Mouse (Mus musculus) gastrocnemius, adult 8-10 months (tissue): Measurements from ENCODE around the gene Samd13. TPM values are rescaled to one million over a fixed set of nuclear protein-coding genes. Genes with fewer than 3 reads are reported as not detected.

Experiments used
- DNase-seq, 2 experiments: peaks; one replicate each; pipeline ENCODE4 v3.0.0; 2022; ENCODE audit warnings: low spot score in 2 of 2
- total RNA-seq, 4 experiments: library from RNA; stranded (reverse); gene quantifications; 2 replicates each; pipeline ENCODE4 v1.2.4; 2022

The Samd13 gene
- 1 to 10 TPM in 3 of 4 experiments, under 1 TPM in 1; 0.29 to 1.8 (median 1.4) TPM for total RNA-seq

GRCm38 (mm10) chr3:146684811-146685675 lies at the start of gene Samd13:
Gene Samd13 (minus strand): TSS chr3:146685592.
- DNase-seq, result peak; percentile 29 to 41

- DNase-seq, result no peak
Observed at GRCm38 (mm10) chr3:146731499-146731898, 46.1 kb upstream of the Samd13 start.

- no peak for DNase-seq
Observed at GRCm38 (mm10) chr3:146723037-146723436, 37.6 kb upstream of the Samd13 start.

DNA sequence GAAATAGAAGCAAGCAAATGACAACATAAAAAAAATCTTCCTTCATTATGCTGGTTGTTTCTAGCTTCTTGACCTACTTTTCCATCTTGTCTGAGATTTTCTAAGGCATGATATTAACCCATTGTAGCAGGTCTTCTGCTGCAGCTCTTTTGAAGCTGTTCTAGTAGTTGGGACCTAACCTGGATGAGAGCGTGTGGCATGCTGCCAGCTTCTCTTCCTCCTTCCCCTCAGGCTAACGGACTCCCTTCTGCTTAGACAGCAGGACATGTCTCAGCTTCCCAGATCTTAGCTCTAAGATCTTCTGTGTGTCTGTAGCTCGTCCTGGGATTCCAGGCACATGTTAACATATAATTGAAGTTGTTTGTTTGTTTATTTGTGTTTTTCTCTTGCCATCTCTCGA lies 34.3 kb upstream of the Samd13 start:
- no peak for DNase-seq

GRCm38 (mm10) chr3:146718251-146718650 lies 32.9 kb upstream of the Samd13 start:
- no peak for DNase-seq

- DNase-seq, result no peak
Observed at GRCm38 (mm10) chr3:146712305-146712704, 26.9 kb upstream of the Samd13 start.

- DNase-seq, result no peak
Observed at GRCm38 (mm10) chr3:146711559-146711958, 26.2 kb upstream of the Samd13 start.

DNA sequence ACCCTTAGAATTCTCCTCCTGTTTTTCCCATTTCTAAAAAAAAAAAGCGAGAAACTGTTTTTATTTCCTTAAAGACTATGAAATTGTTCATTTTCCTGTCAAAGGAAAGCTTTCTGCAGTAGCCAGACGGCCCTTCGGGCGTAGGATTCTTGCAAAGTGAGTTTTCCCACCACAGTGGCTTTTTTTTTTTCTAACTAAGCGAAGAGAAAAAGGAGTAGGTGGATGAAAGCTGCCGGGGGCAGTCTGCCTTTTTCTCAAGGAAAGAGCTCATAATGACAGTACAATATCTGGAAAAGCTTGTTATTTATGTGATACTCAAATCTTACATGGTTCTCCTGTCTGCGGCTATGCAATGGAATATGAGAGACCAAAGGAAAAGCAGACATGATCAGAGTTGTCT lies 25.7 kb upstream of the Samd13 start:
- DNase-seq, result no peak

- no peak for DNase-seq
Observed at GRCm38 (mm10) chr3:146709086-146709485, 23.7 kb upstream of the Samd13 start.

DNA sequence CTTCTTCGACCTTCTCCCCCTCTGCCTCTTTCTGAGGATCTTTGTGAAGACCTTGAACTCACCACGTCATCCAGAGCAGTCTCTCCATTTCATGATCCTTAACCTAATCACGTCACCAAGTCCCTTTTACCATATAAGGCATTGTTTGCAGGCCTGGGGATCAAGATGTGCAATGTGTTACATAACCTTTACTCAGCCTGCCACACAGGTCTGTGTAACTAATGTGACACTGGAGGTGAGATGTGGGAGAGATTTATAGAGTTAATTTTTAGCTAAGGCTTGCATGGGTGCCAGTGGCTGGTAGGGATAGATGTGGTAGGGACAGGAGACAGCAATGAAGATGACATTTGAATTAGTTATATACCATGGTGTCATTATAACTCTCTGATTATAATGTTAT lies 23.0 kb upstream of the Samd13 start:
- DNase-seq, result no peak

GRCm38 (mm10) chr3:146704099-146704498 lies 18.7 kb upstream of the Samd13 start:
- no peak for DNase-seq

DNA sequence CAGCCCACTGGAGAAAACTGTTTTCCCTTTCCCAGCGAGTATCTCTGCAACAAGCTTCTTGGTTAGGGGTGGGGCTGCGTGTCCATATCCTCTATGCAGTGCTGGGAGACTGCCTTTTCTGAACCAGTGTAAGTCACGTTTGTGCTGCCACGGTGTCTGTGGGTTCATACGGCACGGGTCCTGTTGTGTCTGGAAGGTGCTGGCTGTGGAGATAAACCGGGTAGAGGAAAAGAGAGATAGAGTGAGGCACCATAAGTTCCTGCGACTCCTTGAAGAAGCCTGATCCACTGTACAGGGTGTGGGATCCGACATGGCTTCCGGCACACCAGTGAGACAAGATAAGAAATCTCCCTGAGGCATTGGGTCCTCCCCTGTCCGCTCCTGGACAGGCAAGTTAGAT lies 14.7 kb upstream of the Samd13 start:
- no peak for DNase-seq

- DNase-seq, result no peak
Observed at GRCm38 (mm10) chr3:146698982-146699381, 13.6 kb upstream of the Samd13 start.

GRCm38 (mm10) chr3:146692547-146692946 lies 7.2 kb upstream of the Samd13 start:
- DNase-seq, result no peak

GRCm38 (mm10) chr3:146687121-146687725 lies 1.8 kb upstream of the Samd13 start:
- DNase-seq, result no peak

DNA sequence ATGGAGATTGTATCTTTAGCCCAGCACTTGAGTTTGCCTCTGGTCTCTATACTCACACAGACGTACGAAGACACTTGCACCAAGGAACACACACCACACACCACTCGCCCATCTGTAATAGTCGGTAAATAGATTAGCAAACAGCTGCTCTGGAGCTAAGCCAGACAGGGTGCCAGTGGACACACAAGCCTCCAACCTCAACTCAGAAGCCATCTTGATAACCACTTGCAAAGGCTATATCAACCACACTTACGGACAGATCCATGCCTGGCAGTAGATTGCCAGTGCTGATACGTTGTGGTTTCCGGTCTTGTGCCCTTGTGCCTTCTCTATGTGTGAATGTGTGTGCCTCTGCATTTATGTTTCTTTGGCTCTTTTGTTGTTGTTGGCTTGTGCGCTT lies 1.0 kb upstream of the Samd13 start:
- no peak for DNase-seq

DNA sequence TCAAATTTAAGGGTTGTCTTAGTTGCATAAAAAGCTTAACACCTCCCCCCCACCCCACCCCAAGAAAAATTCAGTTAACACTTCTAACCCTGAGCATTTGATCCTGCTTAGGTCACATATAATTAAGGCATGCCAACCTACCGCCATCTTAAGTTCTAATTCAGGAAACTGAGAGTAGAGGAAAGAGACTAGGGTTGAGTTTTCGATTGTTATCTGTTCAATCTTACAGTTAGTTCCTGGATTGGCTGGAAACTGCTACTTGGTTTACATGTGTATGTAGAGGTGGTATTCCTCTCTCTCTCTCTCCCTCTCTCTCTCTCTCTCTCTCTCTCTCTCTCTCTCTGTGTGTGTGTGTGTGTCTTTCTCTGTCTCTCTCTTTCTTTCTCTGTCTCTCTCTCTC lies 2.3 kb downstream of the Samd13 start:
- no peak for DNase-seq

DNA sequence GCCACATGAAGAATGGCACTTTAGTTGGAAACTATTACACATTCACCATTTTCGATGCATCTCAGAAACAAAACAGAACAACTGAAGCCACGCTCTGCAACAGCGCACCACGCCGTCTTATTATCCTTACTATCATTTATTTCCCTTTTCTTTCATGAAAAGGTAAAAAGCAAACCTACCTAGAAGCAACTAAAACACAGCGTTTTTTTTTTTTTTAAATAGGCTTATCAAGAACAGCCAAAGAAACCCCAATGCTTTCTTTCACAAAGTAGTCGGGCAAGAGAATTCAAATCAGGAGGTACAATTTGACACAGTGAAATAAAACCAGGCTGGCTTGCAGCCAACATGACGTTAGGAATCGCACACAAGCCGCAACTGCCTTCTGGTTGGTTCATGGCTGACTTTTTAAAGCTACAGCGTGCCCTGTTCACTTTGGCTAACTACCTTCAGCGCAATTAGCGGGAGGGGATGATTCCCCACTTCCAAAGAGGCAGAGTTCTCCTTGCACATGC lies 3.2 kb downstream of the Samd13 start:
- peak; percentile 41 to 54 for DNase-seq

- DNase-seq, result no peak
Observed at GRCm38 (mm10) chr3:146681696-146682095, 3.7 kb downstream of the Samd13 start.

- no peak for DNase-seq
Observed at GRCm38 (mm10) chr3:146680625-146681024, 4.8 kb downstream of the Samd13 start.

- DNase-seq, result no peak
Observed at GRCm38 (mm10) chr3:146679646-146680045, 5.7 kb downstream of the Samd13 start.

GRCm38 (mm10) chr3:146676193-146676592 lies 9.2 kb downstream of the Samd13 start:
- no peak for DNase-seq

DNA sequence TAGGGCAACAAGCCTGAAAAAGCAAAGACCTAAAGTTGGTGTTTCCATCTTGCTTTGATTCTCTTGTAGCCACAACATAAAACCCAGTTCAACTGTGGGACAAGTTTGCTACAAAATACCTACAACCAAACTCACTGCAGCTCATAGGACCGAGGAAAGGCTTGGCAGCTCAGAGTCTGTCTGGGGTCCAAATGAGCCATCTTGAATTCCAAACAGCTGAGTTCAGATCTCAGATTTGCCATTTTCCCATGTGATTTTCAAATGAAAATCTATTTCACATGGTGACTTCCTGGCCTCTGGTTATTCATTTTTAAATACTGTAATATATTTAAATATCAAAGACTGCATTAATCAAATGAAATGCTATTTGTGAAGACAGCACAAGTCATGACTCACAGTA lies 10.3 kb downstream of the Samd13 start:
- no peak for DNase-seq
